Mouse (Mus musculus) kidney, embryonic 14.5 days (tissue): ENCODE data around the gene Dpp8. TPM values are rescaled to one million over a fixed set of nuclear protein-coding genes. Genes with fewer than 3 reads are reported as not detected.
"Not testable (repeated sequence)": the region's sequence is repeated elsewhere in the genome, so short reads cannot be mapped to it uniquely, and the experiment has no call there.

Experiments used
- ATAC-seq: fragments of 200-750 bp; cut with Nextera tagmentation; 2 replicates; pipeline ENCODE4 v1.8.0; 2017; ENCODE audit warnings: moderate number of reproducible peaks, mild to moderate bottlenecking, moderate TSS enrichment, moderate library complexity; ENCODE audit not compliant: low FRiP score, low TSS enrichment
- H3K27ac ChIP-seq: fragments of 300-500 bp; sonication (generic); 2 replicates; pipeline ENCODE4 v1.5.1; 2014; ENCODE audit warnings: low read depth, mild to moderate bottlenecking, low read length, moderate library complexity, mixed read lengths
- H3K27me3 ChIP-seq: fragments of 300-500 bp; sonication (generic); 2 replicates; pipeline ENCODE4 v1.6.1; 2014; ENCODE audit warnings: mild to moderate bottlenecking, low read length; ENCODE audit not compliant: control insufficient read depth, insufficient read depth
- H3K36me3 ChIP-seq: fragments of 300-500 bp; sonication (generic); 2 replicates; pipeline ENCODE4 v1.6.1; 2014; ENCODE audit warnings: low read length, mixed read lengths; ENCODE audit not compliant: control insufficient read depth, insufficient read depth
- H3K4me1 ChIP-seq: fragments of 300-500 bp; sonication (generic); 2 replicates; pipeline ENCODE4 v1.6.1; 2014; ENCODE audit warnings: low read length, mixed read lengths; ENCODE audit not compliant: control insufficient read depth, insufficient read depth
- H3K4me2 ChIP-seq: fragments of 300-500 bp; sonication (generic); replicated peaks from 2 replicates; pipeline ENCODE4 v1.6.1; 2014; ENCODE audit warnings: low read depth, mild to moderate bottlenecking, low read length
- H3K4me3 ChIP-seq: fragments of 300-500 bp; sonication (generic); 2 replicates; pipeline ENCODE4 v1.5.1; 2014; ENCODE audit warnings: mild to moderate bottlenecking, low read length
- H3K9ac ChIP-seq: fragments of 300-500 bp; sonication (generic); 2 replicates; pipeline ENCODE4 v1.6.1; 2014; ENCODE audit warnings: low read depth, mild to moderate bottlenecking, low read length, moderate library complexity
- H3K9me3 ChIP-seq: fragments of 300-500 bp; sonication (generic); 2 replicates; pipeline ENCODE4 v1.6.1; 2016; ENCODE audit warnings: low read length; ENCODE audit not compliant: control insufficient read depth
- WGBS: fragments of 180-500 bp; shearing (Covaris S2); extraction: QIAGEN DNeasy Blood & Tissue Kit; methylation state at CpG from one replicate; pipeline ENCODE4 v1.1.7; 2014; 5-methylcytosine and 5-hydroxymethylcytosine counted together
- polyA plus RNA-seq: library from polyadenylated mRNA; unstranded; fragments of >200 nt; fragmentation: Nextera tagmentation; extraction: Ambion mirVana; gene quantifications from 2 replicates; pipeline ENCODE4 v1.2.1, GENCODE M21; 2014

The Dpp8 gene
- polyA plus RNA-seq, 1 experiment from 2014 or later: 29.9 TPM

DNA sequence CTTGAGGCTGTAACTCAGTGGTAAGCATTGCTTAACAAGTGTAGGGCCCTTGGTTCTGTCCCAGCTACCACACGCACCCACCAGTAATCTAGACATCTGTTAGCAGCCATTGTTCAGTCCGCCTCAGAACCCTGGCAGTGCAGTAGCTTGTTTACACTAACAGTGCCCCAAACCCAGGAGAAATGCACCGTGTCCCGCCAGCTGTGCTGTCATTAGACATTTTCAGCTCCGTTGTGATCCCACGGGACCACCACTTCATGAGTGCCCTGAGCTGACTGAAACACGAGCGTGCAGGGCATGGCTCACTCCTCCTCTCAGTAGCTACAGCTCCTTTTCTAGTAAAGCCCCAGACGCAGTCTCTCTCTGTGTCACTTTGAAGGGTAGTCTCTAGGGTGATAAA, 41.3 kb downstream of the Dpp8 start:
- Histone ChIP-seq H3K4me2 (no peak overlapping the region), H3K4me1 (no peaks in the 10 kb centered on the region), H3K4me3 (no peak overlapping the region), H3K36me3 (peaks cover 57% of the 10 kb centered on the region), H3K9ac (no peak overlapping the region), H3K27me3 (no peaks in the 10 kb centered on the region), H3K27ac (no peak overlapping the region), H3K9me3 (no peaks in the 10 kb centered on the region)
- WGBS: 59% methylated on average over 9 of the region's 9 CpGs
- no peak for ATAC-seq

DNA sequence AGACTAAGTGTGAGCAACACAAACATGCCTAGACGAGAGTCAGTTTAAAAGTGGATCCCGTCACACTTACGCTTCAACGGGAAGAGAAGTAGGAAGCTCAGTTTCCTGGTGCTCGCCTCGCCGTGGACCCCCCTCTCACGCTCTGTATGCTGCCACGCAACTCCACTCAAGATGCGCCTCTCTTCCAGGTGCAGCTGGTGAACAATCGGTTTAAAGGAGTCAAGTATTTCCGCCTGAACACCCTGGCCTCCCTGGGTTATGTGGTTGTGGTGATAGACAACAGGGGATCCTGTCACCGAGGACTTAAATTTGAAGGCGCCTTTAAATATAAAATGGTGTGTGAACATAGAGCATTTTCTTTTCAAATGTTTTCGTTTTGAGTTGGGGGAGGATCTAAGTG, 42.0 kb downstream of the Dpp8 start:
- H3K4me1 ChIP-seq: no peaks in the 10 kb centered on the region
- H3K9me3 ChIP-seq: no peaks in the 10 kb centered on the region
- H3K4me3 ChIP-seq: no peak overlapping the region
- WGBS: 84% methylated on average over 15 of the region's 15 CpGs
- no peak overlapping the region for H3K27ac ChIP-seq
- H3K4me2 ChIP-seq: no peak overlapping the region
- no peak for ATAC-seq
- H3K36me3 ChIP-seq: peaks cover 57% of the 10 kb centered on the region
- no peaks in the 10 kb centered on the region for H3K27me3 ChIP-seq
- no peak overlapping the region for H3K9ac ChIP-seq

DNA sequence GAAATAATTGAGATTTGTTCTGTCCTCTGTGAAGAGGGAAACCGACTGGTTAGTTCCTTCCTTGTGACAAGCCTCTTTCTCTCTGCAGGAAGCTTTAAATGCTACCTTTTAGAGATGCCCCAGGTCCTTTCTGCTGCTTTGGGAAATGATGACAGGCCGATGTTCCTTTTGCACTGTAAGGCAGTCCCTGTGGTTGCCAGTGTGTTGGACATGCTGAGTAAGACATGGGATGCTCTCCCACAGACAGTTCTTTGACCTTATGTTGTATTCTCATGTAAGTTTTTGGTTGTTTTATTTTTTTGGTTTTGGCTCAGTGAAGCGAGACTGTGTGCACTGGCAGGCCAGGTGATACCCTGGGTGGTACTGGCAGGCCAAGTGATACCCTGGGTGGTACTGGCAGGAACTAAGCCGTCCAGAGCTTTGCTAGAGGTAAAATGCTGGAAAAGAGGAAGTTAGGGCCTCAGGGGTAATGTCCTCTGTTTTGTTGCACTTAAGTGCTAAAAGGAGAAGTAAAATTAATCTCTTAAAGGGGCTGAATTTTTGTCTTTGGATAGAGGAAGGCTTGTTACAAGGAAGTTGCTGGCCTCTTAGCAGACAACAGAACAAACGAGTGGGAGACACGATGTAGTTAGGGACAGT, 42.8 kb downstream of the Dpp8 start:
- Histone ChIP-seq H3K4me3 (no peak overlapping the region), H3K36me3 (peaks cover 56% of the 10 kb centered on the region), H3K27me3 (no peaks in the 10 kb centered on the region), H3K9ac (no peak overlapping the region), H3K9me3 (no peaks in the 10 kb centered on the region), H3K27ac (no peak overlapping the region), H3K4me1 (no peaks in the 10 kb centered on the region), H3K4me2 (no peak overlapping the region)
- 82% methylated on average over 6 of the region's 6 CpGs for WGBS
- no peak for ATAC-seq

DNA sequence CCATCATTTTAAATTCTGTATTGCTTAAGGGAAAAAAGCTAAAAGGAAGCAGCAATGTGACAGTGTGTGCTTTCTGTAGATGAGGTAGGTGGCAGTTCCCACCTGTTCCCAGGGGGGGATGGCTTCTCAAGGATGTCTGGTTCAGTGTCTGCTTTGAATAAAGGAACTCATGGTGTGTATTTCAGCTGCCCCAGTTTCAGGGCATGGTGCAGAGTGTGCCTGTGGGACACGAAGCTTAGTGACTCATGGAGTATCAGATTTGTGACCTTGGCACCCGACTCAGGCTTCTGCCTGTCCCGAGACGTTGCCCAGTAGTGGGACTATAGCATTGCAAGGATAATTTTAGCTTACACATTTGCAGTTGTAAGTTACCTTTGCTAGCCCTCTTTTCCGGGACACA, 45.3 kb downstream of the Dpp8 start:
- Histone ChIP-seq H3K4me3 (no peak overlapping the region), H3K27ac (no peak overlapping the region), H3K4me1 (no peaks in the 10 kb centered on the region), H3K9ac (no peak overlapping the region), H3K27me3 (no peaks in the 10 kb centered on the region), H3K36me3 (peaks cover 57% of the 10 kb centered on the region), H3K9me3 (no peaks in the 10 kb centered on the region), H3K4me2 (no peak overlapping the region)
- no peak for ATAC-seq
- WGBS: 90% methylated on average over 5 of the region's 5 CpGs

DNA sequence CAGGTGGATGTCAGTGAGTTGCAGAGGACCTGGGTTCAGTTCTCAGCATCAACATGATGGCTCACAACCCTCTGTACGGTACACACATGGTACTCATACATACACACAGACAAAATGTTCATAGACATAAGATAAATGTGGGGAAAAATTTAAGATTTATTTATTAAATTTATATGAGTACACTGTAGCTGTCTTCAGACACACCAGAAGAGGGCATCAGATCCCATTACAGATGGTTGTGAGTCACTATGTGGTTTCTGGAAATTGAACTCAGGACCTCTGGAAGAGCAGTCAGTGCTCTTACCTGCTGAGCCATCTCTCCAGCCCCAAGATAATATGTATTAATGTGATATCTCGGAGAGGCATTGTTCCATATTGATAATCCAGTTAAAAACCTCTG, 47.9 kb downstream of the Dpp8 start:
- H3K9ac ChIP-seq, H3K4me3 ChIP-seq, H3K9me3 ChIP-seq, H3K4me1 ChIP-seq, H3K27me3 ChIP-seq, H3K27ac ChIP-seq, ATAC-seq, H3K4me2 ChIP-seq: not testable (repeated sequence)
- 92% methylated on average over 2 of the region's 2 CpGs for WGBS
- H3K36me3 ChIP-seq: peaks cover 61% of the 10 kb centered on the region

DNA sequence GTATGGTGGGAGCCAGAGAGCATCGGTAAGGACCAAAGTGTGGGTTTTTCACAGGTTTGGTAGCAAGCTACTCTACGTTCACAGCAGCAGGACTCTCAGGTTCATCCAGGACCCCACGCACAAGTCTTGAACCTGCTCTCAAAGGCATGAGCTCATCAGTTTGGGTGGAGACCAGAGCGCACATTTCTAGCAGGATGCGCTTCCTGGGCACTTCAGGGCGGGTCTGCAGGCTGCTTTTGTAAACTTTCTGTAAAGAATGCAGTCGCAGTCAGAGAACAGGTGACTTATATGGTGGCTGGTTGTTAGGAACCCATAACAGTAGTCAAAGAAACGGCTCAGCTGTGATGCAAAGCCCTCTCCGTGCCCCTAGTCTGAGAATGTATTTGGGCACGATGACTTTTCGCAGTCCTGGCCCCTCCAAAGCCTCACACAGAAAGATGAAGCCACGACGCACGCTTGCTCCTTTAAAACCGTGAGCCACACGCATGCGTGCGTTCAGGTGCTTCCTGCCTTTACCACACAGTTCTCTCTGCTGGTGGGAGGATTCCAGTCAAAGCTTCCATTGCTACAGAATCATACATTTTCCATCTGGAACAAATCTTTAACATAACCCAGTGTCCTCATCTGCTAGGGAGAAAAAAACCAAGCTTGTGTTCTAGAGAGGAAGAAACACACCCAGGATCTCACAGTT, 51.0 kb downstream of the Dpp8 start:
- Histone ChIP-seq H3K9me3 (no peaks in the 10 kb centered on the region), H3K27ac (no peak overlapping the region), H3K27me3 (no peaks in the 10 kb centered on the region), H3K9ac (no peak overlapping the region), H3K36me3 (peaks cover 39% of the 10 kb centered on the region), H3K4me1 (no peaks in the 10 kb centered on the region), H3K4me3 (no peak overlapping the region), H3K4me2 (no peak overlapping the region)
- ATAC-seq: no peak
- 91% methylated on average over 18 of the region's 18 CpGs for WGBS

DNA sequence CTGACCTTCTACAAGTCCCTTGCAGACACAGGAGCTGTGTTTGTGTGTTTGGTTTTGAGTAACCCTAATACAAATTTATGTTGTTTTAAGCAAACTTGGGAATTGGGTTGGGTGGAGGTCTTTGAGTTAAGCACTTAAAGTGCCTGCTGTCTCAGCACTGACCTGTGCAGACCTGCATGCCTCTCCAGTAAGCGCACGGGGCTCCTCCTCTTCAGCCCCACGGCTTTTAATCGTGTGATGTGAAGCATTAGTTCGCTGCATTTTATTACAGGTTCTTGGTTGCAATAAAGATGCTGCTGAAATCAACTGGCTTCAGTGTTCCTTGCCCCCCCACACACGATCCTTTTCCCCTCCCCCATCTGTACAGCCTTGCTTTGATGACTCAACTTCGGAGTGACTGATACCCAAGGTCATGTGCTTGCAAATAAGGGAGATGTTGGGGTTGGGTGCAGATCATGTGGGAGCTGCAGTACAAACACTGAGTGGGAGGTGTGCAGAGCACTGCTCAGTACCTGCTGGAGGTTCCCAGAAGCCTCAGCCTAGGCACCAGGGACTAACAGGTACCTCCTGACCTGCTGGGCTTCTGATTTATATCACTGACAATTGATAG, 52.1 kb downstream of the Dpp8 start:
- 49% methylated on average over 7 of the region's 7 CpGs for WGBS
- H3K9me3 ChIP-seq: no peaks in the 10 kb centered on the region
- H3K9ac ChIP-seq: no peak overlapping the region
- H3K4me3 ChIP-seq: no peak overlapping the region
- H3K36me3 ChIP-seq: peaks cover 29% of the 10 kb centered on the region
- no peaks in the 10 kb centered on the region for H3K4me1 ChIP-seq
- H3K27ac ChIP-seq: no peak overlapping the region
- ATAC-seq: no peak
- H3K4me2 ChIP-seq: no peak overlapping the region
- no peaks in the 10 kb centered on the region for H3K27me3 ChIP-seq

DNA sequence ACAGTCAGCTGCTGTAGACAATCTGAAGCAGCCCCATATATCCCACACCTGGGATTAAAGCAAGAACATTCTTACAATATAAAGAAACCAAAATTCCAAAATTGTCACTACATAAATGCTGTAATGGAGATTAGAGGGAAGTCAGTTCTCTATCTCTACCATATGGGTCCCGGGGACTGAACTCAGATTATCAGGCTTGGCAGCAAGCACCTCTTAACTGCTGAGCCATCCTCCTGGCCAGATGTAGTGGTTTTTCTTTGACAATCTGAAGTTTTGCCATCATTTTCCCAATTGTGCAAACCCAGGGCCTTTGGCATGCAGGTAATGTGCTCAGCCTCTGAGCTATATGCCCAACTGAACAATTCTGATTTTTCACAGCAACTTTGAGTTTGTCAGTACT, 53.1 kb downstream of the Dpp8 start:
- no peak for ATAC-seq
- H3K4me1 ChIP-seq: no peaks in the 10 kb centered on the region
- H3K36me3 ChIP-seq: peaks cover 26% of the 10 kb centered on the region
- no peak overlapping the region for H3K4me2 ChIP-seq
- 92% methylated on average over 1 of the region's 1 CpGs for WGBS
- H3K4me3 ChIP-seq: no peak overlapping the region
- no peaks in the 10 kb centered on the region for H3K9me3 ChIP-seq
- H3K27ac ChIP-seq: no peak overlapping the region
- H3K27me3 ChIP-seq: no peaks in the 10 kb centered on the region
- H3K9ac ChIP-seq: no peak overlapping the region

DNA sequence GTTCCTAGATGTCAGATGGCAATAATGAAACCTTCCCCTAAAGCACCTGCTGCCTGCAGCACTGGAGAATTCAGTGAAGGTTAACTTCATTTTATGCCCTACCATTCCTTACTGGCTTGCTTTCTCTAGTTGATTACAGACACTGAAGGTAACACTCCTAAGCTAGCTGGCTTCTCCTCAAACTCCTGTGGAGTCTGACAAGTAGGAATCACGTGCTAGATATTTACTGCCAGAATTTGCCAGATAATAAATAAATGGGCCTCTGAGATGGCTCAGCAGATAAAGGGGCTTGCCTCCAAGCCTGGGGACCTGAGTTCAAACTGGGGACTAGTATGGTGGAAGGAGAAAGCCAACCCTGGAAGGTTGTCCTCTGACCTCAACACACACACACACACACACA, 54.6 kb downstream of the Dpp8 start:
- no peak for ATAC-seq
- Histone ChIP-seq H3K4me1 (no peaks in the 10 kb centered on the region), H3K9ac (no peak overlapping the region), H3K4me3 (no peak overlapping the region), H3K27ac (no peak overlapping the region), H3K36me3 (peaks cover 19% of the 10 kb centered on the region), H3K27me3 (no peaks in the 10 kb centered on the region), H3K9me3 (no peaks in the 10 kb centered on the region), H3K4me2 (no peak overlapping the region)
- WGBS: 38% methylated on average over 1 of the region's 1 CpGs
